Mouse (Mus musculus): ENCODE data around the gene Nmnat2. TPM values are rescaled to one million over a fixed set of nuclear protein-coding genes. Genes with fewer than 3 reads are reported as not detected.

The Nmnat2 gene
- polyA plus RNA-seq, 1 experiment from 2014 or later: 0.58 TPM

GRCm38 (mm10) chr1:153042318-153042717 lies 87.5 kb downstream of the Nmnat2 start:
- Histone ChIP-seq H3K27me3 (ENCODE audit: insufficient read depth, low read length) (no peaks in the 10 kb centered on the region), H3K27ac (no peak overlapping the region), H3K9ac (ENCODE audit: low read depth, low read length) (no peak overlapping the region), H3K4me2 (ENCODE audit: low read length) (no peak overlapping the region), H3K4me3 (replicated peaks; ENCODE audit: low read depth, low read length) (no peak overlapping the region), H3K36me3 (ENCODE audit: insufficient read depth, low read length) (no peaks in the 10 kb centered on the region), H3K9me3 (replicated peaks; ENCODE audit: low read length) (no peaks in the 10 kb centered on the region), H3K4me1 (replicated peaks; ENCODE audit: insufficient read depth, low read length) (no peaks in the 10 kb centered on the region)
- 86% methylated on average over 2 of the region's 2 CpGs for whole genome bisulfite sequencing
- ATAC-seq (replicated peaks; ENCODE audit: low FRiP score, low read depth): no peak
- DNase-seq (ENCODE audit: low spot score): no peak
- TF ChIP-seq CTCF (IDR thresholded peaks at IDR 0.05; ENCODE audit: low read depth): no peak

DNA sequence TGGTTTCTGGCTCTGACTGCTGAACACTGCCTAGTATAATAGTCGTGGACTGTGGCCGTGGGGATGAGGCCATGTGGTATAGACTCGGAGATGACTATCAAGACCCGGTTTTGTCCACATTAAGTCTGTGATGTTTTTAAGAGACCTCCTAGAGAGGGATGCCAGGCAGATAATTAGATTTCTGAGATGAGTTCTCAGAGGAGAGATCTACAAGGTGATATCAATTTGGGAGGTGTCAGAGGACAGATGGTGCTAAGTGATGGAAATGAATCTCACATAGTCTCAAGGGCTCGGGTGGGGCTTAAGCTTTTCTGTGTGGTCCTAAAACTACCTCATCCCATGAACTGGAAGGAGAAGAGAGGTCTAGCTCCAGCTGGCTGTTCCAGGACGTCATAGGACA lies 88.5 kb downstream of the Nmnat2 start:
- Histone ChIP-seq H3K27ac (no peak overlapping the region), H3K9me3 (replicated peaks; ENCODE audit: low read length) (no peaks in the 10 kb centered on the region), H3K9ac (ENCODE audit: low read depth, low read length) (no peak overlapping the region), H3K27me3 (ENCODE audit: insufficient read depth, low read length) (no peaks in the 10 kb centered on the region), H3K4me1 (replicated peaks; ENCODE audit: insufficient read depth, low read length) (no peaks in the 10 kb centered on the region), H3K4me3 (replicated peaks; ENCODE audit: low read depth, low read length) (no peak overlapping the region), H3K36me3 (ENCODE audit: insufficient read depth, low read length) (no peaks in the 10 kb centered on the region), H3K4me2 (ENCODE audit: low read length) (no peak overlapping the region)
- ATAC-seq (replicated peaks; ENCODE audit: low FRiP score, low read depth): no peak
- no peak for TF ChIP-seq CTCF (IDR thresholded peaks at IDR 0.05; ENCODE audit: low read depth)
- 72% methylated on average over 6 of the region's 6 CpGs for WGBS
- no peak for DNase-seq (ENCODE audit: low spot score)

GRCm38 (mm10) chr1:153045368-153045767 lies 90.6 kb downstream of the Nmnat2 start:
- no peaks in the 10 kb centered on the region for H3K9me3 ChIP-seq (replicated peaks; ENCODE audit: low read length)
- 79% methylated on average over 11 of the region's 11 CpGs for WGBS
- ATAC-seq (replicated peaks; ENCODE audit: low FRiP score, low read depth) (no peak), DNase-seq (ENCODE audit: low spot score) (no peak)
- H3K27me3 ChIP-seq (ENCODE audit: insufficient read depth, low read length): no peaks in the 10 kb centered on the region
- no peak overlapping the region for H3K4me2 ChIP-seq (ENCODE audit: low read length)
- no peak overlapping the region for H3K27ac ChIP-seq
- no peak overlapping the region for H3K4me3 ChIP-seq (replicated peaks; ENCODE audit: low read depth, low read length)
- no peak for TF ChIP-seq CTCF (IDR thresholded peaks at IDR 0.05; ENCODE audit: low read depth)
- no peaks in the 10 kb centered on the region for H3K36me3 ChIP-seq (ENCODE audit: insufficient read depth, low read length)
- no peak overlapping the region for H3K9ac ChIP-seq (ENCODE audit: low read depth, low read length)
- H3K4me1 ChIP-seq (replicated peaks; ENCODE audit: insufficient read depth, low read length): no peaks in the 10 kb centered on the region

- peak; percentile 75 for TF ChIP-seq CTCF (IDR thresholded peaks at IDR 0.05; ENCODE audit: low read depth)
- no peak overlapping the region for H3K9ac ChIP-seq (ENCODE audit: low read depth, low read length)
- H3K36me3 ChIP-seq (ENCODE audit: insufficient read depth, low read length): no peaks in the 10 kb centered on the region
- no peak overlapping the region for H3K4me3 ChIP-seq (replicated peaks; ENCODE audit: low read depth, low read length)
- H3K9me3 ChIP-seq (replicated peaks; ENCODE audit: low read length): no peaks in the 10 kb centered on the region
- 0 out of 2 replicates have a peak overlapping the region, but pooled peaks have one; percentile 1 for H3K4me2 ChIP-seq (ENCODE audit: low read length)
- ATAC-seq (replicated peaks; ENCODE audit: low FRiP score, low read depth) (peak; percentile 77), DNase-seq (ENCODE audit: low spot score) (peak; percentile 75)
- no peak overlapping the region for H3K27ac ChIP-seq
- no peaks in the 10 kb centered on the region for H3K27me3 ChIP-seq (ENCODE audit: insufficient read depth, low read length)
- H3K4me1 ChIP-seq (replicated peaks; ENCODE audit: insufficient read depth, low read length): no peaks in the 10 kb centered on the region
- WGBS: 30% methylated on average over 14 of the region's 14 CpGs
Measured at GRCm38 (mm10) chr1:153048147-153048878, 93.5 kb downstream of the Nmnat2 start.

DNA sequence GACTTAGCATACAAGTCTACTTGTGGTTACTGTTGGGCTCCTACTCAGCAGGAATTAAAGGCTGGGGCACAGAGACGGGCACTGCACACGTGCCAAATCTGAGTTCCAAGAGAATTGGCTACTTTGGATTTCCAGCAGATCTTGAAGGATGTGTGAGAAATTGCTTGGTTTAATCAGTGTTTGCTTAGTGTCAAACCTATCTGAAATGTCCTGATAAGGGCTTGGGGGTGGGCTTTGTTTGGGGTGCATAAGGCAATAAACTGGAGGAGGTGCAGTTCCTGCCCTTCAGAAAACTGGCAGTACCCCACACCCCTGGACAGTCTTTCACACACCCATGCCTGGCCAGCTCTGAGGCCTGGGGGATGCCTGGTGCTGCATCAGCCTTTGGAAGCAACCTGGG lies 94.7 kb downstream of the Nmnat2 start:
- Histone ChIP-seq H3K27me3 (ENCODE audit: insufficient read depth, low read length) (no peaks in the 10 kb centered on the region), H3K4me2 (ENCODE audit: low read length) (no peak overlapping the region), H3K4me3 (replicated peaks; ENCODE audit: low read depth, low read length) (no peak overlapping the region), H3K36me3 (ENCODE audit: insufficient read depth, low read length) (no peaks in the 10 kb centered on the region), H3K27ac (no peak overlapping the region), H3K9ac (ENCODE audit: low read depth, low read length) (no peak overlapping the region), H3K9me3 (replicated peaks; ENCODE audit: low read length) (no peaks in the 10 kb centered on the region), H3K4me1 (replicated peaks; ENCODE audit: insufficient read depth, low read length) (no peaks in the 10 kb centered on the region)
- no peak for TF ChIP-seq CTCF (IDR thresholded peaks at IDR 0.05; ENCODE audit: low read depth)
- no peak for DNase-seq (ENCODE audit: low spot score)
- 79% methylated on average over 2 of the region's 2 CpGs for WGBS
- no peak for ATAC-seq (replicated peaks; ENCODE audit: low FRiP score, low read depth)

- Histone ChIP-seq H3K27me3 (ENCODE audit: insufficient read depth, low read length) (no peaks in the 10 kb centered on the region), H3K27ac (no peak overlapping the region), H3K4me2 (ENCODE audit: low read length) (no peak overlapping the region), H3K9me3 (replicated peaks; ENCODE audit: low read length) (no peaks in the 10 kb centered on the region), H3K4me1 (replicated peaks; ENCODE audit: insufficient read depth, low read length) (no peaks in the 10 kb centered on the region), H3K36me3 (ENCODE audit: insufficient read depth, low read length) (no peaks in the 10 kb centered on the region), H3K4me3 (replicated peaks; ENCODE audit: low read depth, low read length) (no peak overlapping the region), H3K9ac (ENCODE audit: low read depth, low read length) (no peak overlapping the region)
- DNase-seq (ENCODE audit: low spot score) (no peak), ATAC-seq (replicated peaks; ENCODE audit: low FRiP score, low read depth) (no peak)
- no peak for TF ChIP-seq CTCF (IDR thresholded peaks at IDR 0.05; ENCODE audit: low read depth)
- 85% methylated on average over 5 of the region's 5 CpGs for WGBS
Measured at GRCm38 (mm10) chr1:153051474-153051873, 96.7 kb downstream of the Nmnat2 start.

GRCm38 (mm10) chr1:153053619-153054018 lies 98.8 kb downstream of the Nmnat2 start:
- H3K4me1 ChIP-seq (replicated peaks; ENCODE audit: insufficient read depth, low read length): no peaks in the 10 kb centered on the region
- H3K4me2 ChIP-seq (ENCODE audit: low read length): no peak overlapping the region
- no peak overlapping the region for H3K9ac ChIP-seq (ENCODE audit: low read depth, low read length)
- ATAC-seq (replicated peaks; ENCODE audit: low FRiP score, low read depth): no peak
- H3K27me3 ChIP-seq (ENCODE audit: insufficient read depth, low read length): no peaks in the 10 kb centered on the region
- no peaks in the 10 kb centered on the region for H3K9me3 ChIP-seq (replicated peaks; ENCODE audit: low read length)
- no peak for DNase-seq (ENCODE audit: low spot score)
- TF ChIP-seq CTCF (IDR thresholded peaks at IDR 0.05; ENCODE audit: low read depth): no peak
- H3K4me3 ChIP-seq (replicated peaks; ENCODE audit: low read depth, low read length): no peak overlapping the region
- 28% methylated on average over 7 of the region's 7 CpGs for WGBS
- H3K27ac ChIP-seq: no peak overlapping the region
- H3K36me3 ChIP-seq (ENCODE audit: insufficient read depth, low read length): no peaks in the 10 kb centered on the region
